Mouse (Mus musculus) bone marrow, adult 2 months (tissue): ENCODE measurements around the gene Ly6g6f. TPM values are rescaled to one million over a fixed set of nuclear protein-coding genes. Genes with fewer than 3 reads are reported as not detected.

ENCODE experiments used
- H3K27ac ChIP-seq: fragments of 200-500 bp; 2 replicates; pipeline ENCODE4 v1.5.1; 2012; ENCODE audit warnings: low read depth, mild to moderate bottlenecking, control low read depth, inconsistent platforms, low read length; ENCODE audit not compliant: control insufficient read depth, poor library complexity, insufficient read depth
- H3K4me1 ChIP-seq: fragments of 200-500 bp; 2 replicates; pipeline ENCODE4 v1.6.1; 2011; ENCODE audit warnings: low read length; ENCODE audit not compliant: control insufficient read depth, insufficient read depth
- H3K4me3 ChIP-seq: fragments of 200-500 bp; replicated peaks from 2 replicates; pipeline ENCODE3; 2011; ENCODE audit warnings: mild to moderate bottlenecking, low read depth, low read length, control low read depth; ENCODE audit not compliant: control insufficient read depth
- CTCF ChIP-seq: fragments of 200-500 bp; IDR thresholded peaks from 2 replicates; pipeline ENCODE4 v1.5.1; 2011; ENCODE audit warnings: low read length, control low read depth; ENCODE audit not compliant: control insufficient read depth, insufficient read depth
- POLR2A ChIP-seq: fragments of 200-500 bp; IDR thresholded peaks from 2 replicates; pipeline ENCODE4 v1.6.1; 2011; ENCODE audit warnings: low read depth, mild to moderate bottlenecking, control low read depth, low read length, borderline replicate concordance; ENCODE audit not compliant: control insufficient read depth
- WGBS: fragments of 180-500 bp; shearing (Covaris S2); methylation state at CpG from one replicate; pipeline ENCODE4 v1.1.7; 2018; 5-methylcytosine and 5-hydroxymethylcytosine counted together
- polyA plus RNA-seq: library from polyadenylated mRNA; stranded (reverse); fragments of >200 nt; gene quantifications from 2 replicates; pipeline ENCODE4 v1.2.4, GENCODE M21; 2011; ENCODE audit warnings: low replicate concordance; ENCODE audit not compliant: missing spikeins, insufficient read depth, insufficient read length

The Ly6g6f gene
- polyA plus RNA-seq, 1 experiment = 53.1 TPM

DNA sequence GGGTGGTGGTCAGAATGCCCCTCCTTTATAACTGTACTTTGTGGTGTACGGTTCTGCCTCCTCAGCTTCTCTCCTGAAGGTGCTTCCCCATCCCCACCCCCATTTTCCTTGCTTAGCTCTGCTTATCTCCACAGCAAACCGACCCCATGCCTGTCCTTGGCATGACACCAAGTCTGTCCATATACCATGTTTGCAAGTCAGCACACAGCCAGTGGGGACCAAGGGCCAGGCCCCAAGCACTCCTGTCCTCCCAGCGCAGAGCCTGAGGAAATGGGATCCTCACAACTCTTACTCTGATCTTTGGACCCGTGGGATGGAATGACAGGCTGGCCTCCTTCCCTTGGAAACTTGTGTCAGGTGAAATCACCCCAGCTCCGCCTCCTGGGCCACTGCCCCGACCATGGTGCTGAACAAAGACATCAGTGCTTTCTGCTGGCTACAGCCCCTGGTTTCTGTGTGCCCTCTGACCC is 17.8 kb upstream of the Ly6g6f start:
- H3K4me1 ChIP-seq = no peaks in the 10 kb centered on the region; the same call in 1 of the 2 replicates
- WGBS = 44% methylated on average over 6 of the region's 6 CpGs

DNA sequence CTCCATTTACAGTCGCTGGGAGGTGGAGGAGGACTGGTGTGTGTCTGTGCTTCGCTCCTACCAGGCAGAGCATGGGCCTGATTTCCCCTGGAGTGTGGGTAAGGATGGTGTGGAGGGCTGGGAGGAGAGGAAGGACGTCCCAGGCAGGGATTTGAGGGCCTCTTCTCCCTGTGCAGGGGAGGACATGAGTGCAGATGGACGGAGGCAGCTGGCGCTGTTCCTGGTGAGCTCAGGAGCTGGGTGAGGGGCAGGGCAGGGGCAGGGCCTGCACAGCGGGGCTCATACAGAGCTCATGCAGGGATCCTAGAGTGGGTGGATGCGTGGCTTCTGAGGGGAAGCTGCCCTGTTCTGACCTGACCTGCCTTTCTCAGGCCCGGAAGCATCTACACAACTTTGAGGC is 16.9 kb upstream of the Ly6g6f start:
- H3K4me3 ChIP-seq = no peak overlapping the region
- no peak for TF ChIP-seq CTCF
- no peak for TF ChIP-seq POLR2A
- WGBS = 77% methylated on average over 8 of the region's 8 CpGs
- H3K27ac ChIP-seq = peak overlapping the region; percentile 37; the same call in 1 of the 2 replicates
- H3K4me1 ChIP-seq = no peaks in the 10 kb centered on the region; the same call in 1 of the 2 replicates

More for the DNA sequence above, 17.8 kb upstream of the Ly6g6f start:
- Histone ChIP-seq H3K27ac (peak overlapping the region; percentile 28; the same call in 1 of the 2 replicates), H3K4me3 (no peak overlapping the region)
- TF ChIP-seq POLR2A = no peak
- no peak for TF ChIP-seq CTCF

GRCm38 (mm10) chr17:35101161-35101560 is 15.8 kb upstream of the Ly6g6f start:
- WGBS = 91% methylated on average over 11 of the region's 11 CpGs
- Histone ChIP-seq H3K4me3 (no peak overlapping the region), H3K27ac (no peak overlapping the region), H3K4me1 (no peaks in the 10 kb centered on the region; the same call in 1 of the 2 replicates)
- TF ChIP-seq POLR2A (no peak), CTCF (no peak)

DNA sequence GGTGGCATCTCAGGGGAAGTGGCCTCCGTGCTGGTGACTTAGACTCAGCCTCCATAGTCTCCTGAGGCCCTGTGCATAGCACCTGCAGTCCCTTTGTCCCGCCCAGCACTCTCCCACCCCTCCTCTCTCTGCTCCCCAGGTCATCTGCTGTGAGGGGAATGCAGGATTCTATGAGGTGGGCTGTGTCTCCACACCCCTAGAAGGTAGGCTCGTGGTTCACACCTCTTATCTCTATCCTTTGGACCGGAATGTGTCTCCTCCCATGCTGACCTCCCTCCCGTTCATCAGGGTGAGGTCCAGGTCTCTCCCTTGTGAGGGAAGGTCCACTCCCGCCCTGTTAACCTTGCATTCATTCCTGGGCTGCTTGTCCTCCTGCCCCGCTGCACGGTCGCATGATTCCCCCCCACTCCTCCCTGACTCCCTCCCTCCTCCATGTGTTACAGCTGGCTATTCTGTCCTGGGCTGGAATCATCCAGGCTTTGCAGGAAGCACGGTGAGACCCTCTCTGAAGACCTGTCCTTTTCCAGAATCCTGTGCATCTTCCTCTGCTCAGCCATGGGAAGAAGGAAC is 14.9 kb upstream of the Ly6g6f start:
- 85% methylated on average over 10 of the region's 10 CpGs for WGBS
- H3K27ac ChIP-seq = no peak overlapping the region
- no peak overlapping the region for H3K4me3 ChIP-seq
- TF ChIP-seq POLR2A (no peak), CTCF (no peak)
- H3K4me1 ChIP-seq = no peaks in the 10 kb centered on the region; the same call in 1 of the 2 replicates

DNA sequence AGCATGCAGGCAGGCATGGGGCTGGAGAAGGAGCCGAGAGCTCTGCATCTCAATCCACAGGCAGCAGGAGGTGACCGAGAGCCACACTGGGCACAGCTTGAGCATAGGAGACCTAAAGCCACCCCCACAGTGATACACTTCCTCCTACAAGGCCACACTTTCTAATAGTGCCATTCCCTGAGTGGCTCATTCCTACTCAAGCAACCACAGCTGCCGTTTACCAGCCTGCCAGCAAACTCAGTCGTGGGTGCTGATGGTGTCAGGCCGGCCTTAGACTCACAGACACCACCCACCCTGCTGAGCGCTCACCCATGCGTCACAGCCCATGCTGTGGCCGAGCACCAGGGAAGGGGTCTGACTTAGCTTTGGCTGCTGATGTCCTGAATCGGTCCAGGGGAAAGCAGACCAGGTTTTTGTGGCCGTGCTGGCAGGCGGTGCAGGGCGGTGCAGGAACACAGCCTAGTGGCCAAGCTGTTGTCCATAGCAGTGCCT is 11.8 kb upstream of the Ly6g6f start:
- 87% methylated on average over 12 of the region's 12 CpGs for WGBS
- TF ChIP-seq POLR2A (no peak), CTCF (no peak)
- H3K27ac ChIP-seq = no peak overlapping the region
- no peaks in the 10 kb centered on the region for H3K4me1 ChIP-seq
- H3K4me3 ChIP-seq = no peak overlapping the region

DNA sequence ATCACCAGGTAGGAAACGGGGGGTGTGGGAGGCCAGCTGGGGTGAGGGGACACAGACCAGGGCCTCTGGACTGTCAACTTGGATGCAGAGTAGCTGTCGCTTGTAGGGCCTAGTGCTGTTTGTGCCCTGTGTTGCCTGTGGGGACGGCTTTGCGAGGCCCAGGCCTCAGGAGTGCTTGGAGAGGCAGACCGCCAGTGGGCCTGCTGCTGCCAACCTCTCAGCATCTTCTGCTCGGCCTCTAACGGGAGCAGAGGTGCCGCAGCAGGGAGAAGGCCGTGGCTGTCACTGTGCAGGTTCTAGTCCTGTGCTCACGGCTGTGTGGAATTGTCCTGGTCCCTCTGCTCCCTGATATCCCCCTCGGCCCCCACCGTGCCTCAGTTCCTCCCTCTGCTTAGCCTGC is 11.2 kb upstream of the Ly6g6f start:
- H3K27ac ChIP-seq = no peak overlapping the region
- no peak overlapping the region for H3K4me3 ChIP-seq
- 95% methylated on average over 12 of the region's 12 CpGs for WGBS
- no peaks in the 10 kb centered on the region for H3K4me1 ChIP-seq
- TF ChIP-seq POLR2A = no peak; the same call in 1 of the 2 replicates
- TF ChIP-seq CTCF = no peak

DNA sequence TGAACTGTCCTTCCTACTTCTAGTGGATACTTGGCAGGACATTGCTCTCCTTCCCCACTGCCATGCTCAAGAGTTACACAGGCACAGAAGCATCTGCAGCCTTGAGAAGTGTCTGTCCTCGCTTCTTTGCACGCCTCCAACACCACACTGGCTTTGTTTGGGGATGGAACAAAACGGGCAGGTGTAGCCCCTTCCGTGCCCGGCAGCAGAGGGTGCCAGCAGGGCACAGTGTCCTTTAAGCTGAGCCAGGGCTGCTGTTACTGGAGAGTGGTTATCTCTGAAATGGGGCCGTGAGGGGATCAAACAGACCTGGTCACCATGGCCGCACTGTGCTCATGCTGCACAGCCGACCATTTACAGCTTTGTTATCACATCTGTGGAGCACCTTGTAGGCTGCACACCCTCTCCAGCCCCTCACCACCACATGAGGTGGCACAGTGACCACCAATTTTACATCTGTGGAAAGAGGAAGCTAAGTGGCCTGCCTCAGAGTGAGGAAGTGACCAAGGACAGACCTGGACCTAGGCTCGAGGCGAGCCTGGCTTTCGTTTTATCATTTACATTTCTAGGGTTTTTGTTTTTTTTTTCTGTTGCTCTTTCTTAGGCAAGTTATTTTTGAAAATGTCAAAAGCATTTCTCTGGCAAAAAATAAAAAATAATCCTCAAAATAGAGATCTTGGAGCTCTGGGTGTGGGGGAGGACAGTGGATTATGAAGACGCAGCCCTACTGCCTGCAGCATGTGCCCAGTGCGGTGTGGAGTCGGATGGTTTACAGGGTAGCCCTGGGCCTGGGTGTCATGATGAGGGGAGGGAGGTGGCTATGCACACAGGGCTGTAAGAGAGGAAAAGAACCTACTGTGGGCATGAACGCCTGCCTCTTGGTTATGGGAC is 9.3 kb upstream of the Ly6g6f start:
- TF ChIP-seq CTCF (no peak), POLR2A (no peak)
- WGBS = 78% methylated on average over 15 of the region's 15 CpGs
- Histone ChIP-seq H3K27ac (no peak overlapping the region), H3K4me1 (no peaks in the 10 kb centered on the region), H3K4me3 (no peak overlapping the region)
